Mouse (Mus musculus) liver, embryonic 14.5 days (tissue): Measurements from ENCODE around the gene Cldn6. TPM values are rescaled to one million over a fixed set of nuclear protein-coding genes. Genes with fewer than 3 reads are reported as not detected.

ENCODE experiments used
- ATAC-seq: fragments of 200-750 bp; cut with Nextera tagmentation; 2 replicates; pipeline ENCODE4 v1.8.0; 2017; ENCODE audit warnings: moderate number of reproducible peaks, mild to moderate bottlenecking, moderate library complexity; ENCODE audit not compliant: insufficient read depth
- DNase-seq, 3 experiments: peaks; one replicate each; pipeline ENCODE4 v3.0.0-alpha.2; 2012 to 2013; ENCODE audit warnings: low read depth in 3 of 3, low spot score in 3 of 3
- H3K27ac ChIP-seq: fragments of 300-500 bp; sonication (generic); 2 replicates; pipeline ENCODE4 v1.5.1; 2014; ENCODE audit warnings: moderate library complexity, mild to moderate bottlenecking, control low read depth, inconsistent platforms
- H3K27me3 ChIP-seq: fragments of 300-500 bp; sonication (generic); 2 replicates; pipeline ENCODE4 v1.6.1; 2014; ENCODE audit warnings: mild to moderate bottlenecking, low read length, moderate library complexity; ENCODE audit not compliant: control insufficient read depth, insufficient read depth
- H3K36me3 ChIP-seq: fragments of 300-500 bp; sonication (generic); replicated peaks from 2 replicates; pipeline ENCODE4 v1.6.1; 2014; ENCODE audit warnings: low read depth; ENCODE audit not compliant: control insufficient read depth, insufficient read depth
- H3K4me1 ChIP-seq, 2 experiments: fragments of 200-500 bp in 1 of 2; fragments of 300-500 bp in 1 of 2; sonication (generic) in 1 of 2; replicated peaks; 2 replicates each; pipeline ENCODE4 v1.6.1; 2012 to 2014; ENCODE audit warnings: antibody characterized with exemption in 1 of 2, inconsistent platforms in 1 of 2, low read length in 1 of 2; ENCODE audit not compliant: control insufficient read depth in 2 of 2, insufficient read depth in 2 of 2
- H3K4me2 ChIP-seq: fragments of 300-500 bp; sonication (generic); 2 replicates; pipeline ENCODE4 v1.6.1; 2014; ENCODE audit warnings: low read depth, mild to moderate bottlenecking, control low read depth, moderate library complexity
- H3K4me3 ChIP-seq, 2 experiments: fragments of 200-500 bp in 1 of 2; fragments of 300-500 bp in 1 of 2; sonication (generic) in 1 of 2; 2 replicates each; pipeline ENCODE4 v1.5.1; 2012 to 2014; ENCODE audit warnings: low read depth in 2 of 2, low read length in 2 of 2, mild to moderate bottlenecking in 2 of 2, control low read depth in 1 of 2, inconsistent platforms in 1 of 2, moderate library complexity in 1 of 2; ENCODE audit not compliant: insufficient read depth in 1 of 2
- H3K9ac ChIP-seq: fragments of 300-500 bp; sonication (generic); replicated peaks from 2 replicates; pipeline ENCODE4 v1.6.1; 2014; ENCODE audit warnings: mild to moderate bottlenecking, control low read depth, moderate library complexity
- H3K9me3 ChIP-seq: fragments of 300-500 bp; sonication (generic); 2 replicates; pipeline ENCODE4 v1.6.1; 2016; ENCODE audit warnings: low read length, mixed read lengths; ENCODE audit not compliant: control insufficient read depth
- CTCF ChIP-seq: IDR thresholded peaks from 2 replicates; pipeline ENCODE4 v1.5.1; 2016; ENCODE audit warnings: antibody characterized with exemption, low read depth, control low read depth
- EP300 ChIP-seq: IDR thresholded peaks from 2 replicates; pipeline ENCODE4 v1.6.1; 2016; ENCODE audit warnings: antibody characterized with exemption, low read depth
- WGBS: fragments of 180-500 bp; shearing (Covaris S2); extraction: QIAGEN DNeasy Blood & Tissue Kit; methylation state at CpG from one replicate; pipeline ENCODE4 v1.1.7; 2014; ENCODE audit not compliant: insufficient replicate concordance; 5-methylcytosine and 5-hydroxymethylcytosine counted together
- polyA plus RNA-seq, 2 experiments: library from polyadenylated mRNA; depleted of rRNA in 1 of 2; stranded (reverse) in 1 of 2; unstranded in 1 of 2; fragments of >200 nt; fragmentation: Nextera tagmentation in 1 of 2; extraction: Ambion mirVana in 1 of 2; gene quantifications; 2 replicates each; pipeline versions ENCODE4 v1.2.1 to v1.2.3; 2012 to 2014

The Cldn6 gene
- polyA plus RNA-seq, 2 experiments = 0.50 to 0.64 TPM

- Histone ChIP-seq H3K4me1 (peaks cover 2 to 12% of the 10 kb centered on the region in 2 experiments; a peak in 2 of 4 replicates), H3K36me3 (no peaks in the 10 kb centered on the region), H3K4me2 (no peak overlapping the region), H3K9me3 (no peaks in the 10 kb centered on the region), H3K27me3 (peaks cover 76% of the 10 kb centered on the region), H3K9ac (no peak overlapping the region), H3K4me3 (no peak overlapping the region), H3K27ac (no peak overlapping the region)
- DNase-seq (no peak), ATAC-seq (no peak)
- WGBS = 36% methylated on average over 9 of the region's 9 CpGs
- no peak for TF ChIP-seq CTCF
- no peak for TF ChIP-seq EP300
Observed at GRCm38 (mm10) chr17:23680336-23680735, 1.3 kb downstream of the Cldn6 start.

GRCm38 (mm10) chr17:23681086-23681485, 2.0 kb downstream of the Cldn6 start:
- H3K4me1 ChIP-seq = peaks cover 2 to 7% of the 10 kb centered on the region in 2 experiments; a peak in 2 of 4 replicates
- peaks cover 74% of the 10 kb centered on the region for H3K27me3 ChIP-seq
- no peaks in the 10 kb centered on the region for H3K9me3 ChIP-seq
- H3K27ac ChIP-seq = no peak overlapping the region
- ATAC-seq (no peak), DNase-seq (no peak)
- H3K4me2 ChIP-seq = no peak overlapping the region
- no peak overlapping the region for H3K9ac ChIP-seq
- WGBS = 48% methylated on average over 10 of the region's 10 CpGs
- no peak overlapping the region for H3K4me3 ChIP-seq
- no peaks in the 10 kb centered on the region for H3K36me3 ChIP-seq
- TF ChIP-seq EP300 (no peak), CTCF (no peak)

GRCm38 (mm10) chr17:23682092-23682491, 3.0 kb downstream of the Cldn6 start:
- no peak overlapping the region for H3K9ac ChIP-seq
- H3K9me3 ChIP-seq = no peaks in the 10 kb centered on the region
- TF ChIP-seq CTCF (no peak), EP300 (no peak)
- H3K36me3 ChIP-seq = no peaks in the 10 kb centered on the region
- H3K4me2 ChIP-seq = no peak overlapping the region
- no peak overlapping the region for H3K27ac ChIP-seq
- no peak for ATAC-seq
- DNase-seq = no peak
- 34% methylated on average over 4 of the region's 4 CpGs for WGBS
- peaks cover 65% of the 10 kb centered on the region for H3K27me3 ChIP-seq
- H3K4me3 ChIP-seq = no peak overlapping the region
- H3K4me1 ChIP-seq = peaks cover 2 to 5% of the 10 kb centered on the region in 2 experiments; a peak in 2 of 4 replicates

- peaks cover 62% of the 10 kb centered on the region for H3K27me3 ChIP-seq
- H3K4me3 ChIP-seq = no peak overlapping the region
- peaks cover 2 to 4% of the 10 kb centered on the region in 2 experiments; a peak in 2 of 4 replicates for H3K4me1 ChIP-seq
- no peaks in the 10 kb centered on the region for H3K36me3 ChIP-seq
- DNase-seq = no peak
- no peak overlapping the region for H3K4me2 ChIP-seq
- ATAC-seq = no peak
- no peak overlapping the region for H3K9ac ChIP-seq
- TF ChIP-seq EP300 (no peak), CTCF (no peak)
- no peak overlapping the region for H3K27ac ChIP-seq
- 47% methylated on average over 3 of the region's 3 CpGs for WGBS
- H3K9me3 ChIP-seq = no peaks in the 10 kb centered on the region
Observed at GRCm38 (mm10) chr17:23682530-23682929, 3.5 kb downstream of the Cldn6 start.

GRCm38 (mm10) chr17:23683226-23683625, 4.2 kb downstream of the Cldn6 start:
- H3K9me3 ChIP-seq = no peaks in the 10 kb centered on the region
- DNase-seq (no peak), ATAC-seq (no peak)
- H3K4me3 ChIP-seq = no peak overlapping the region
- H3K27ac ChIP-seq = no peak overlapping the region
- H3K4me1 ChIP-seq = 0 out of 4 replicates have a peak, but pooled peaks cover 0 to 2% of the 10 kb centered on the region in 2 experiments
- H3K4me2 ChIP-seq = no peak overlapping the region
- 19% methylated on average over 15 of the region's 15 CpGs for WGBS
- TF ChIP-seq CTCF = no peak
- TF ChIP-seq EP300 = no peak
- no peak overlapping the region for H3K9ac ChIP-seq
- H3K36me3 ChIP-seq = no peaks in the 10 kb centered on the region
- peaks cover 57% of the 10 kb centered on the region for H3K27me3 ChIP-seq
